Mouse (Mus musculus) cortical plate, adult 2 months (tissue): ENCODE measurements around the gene Olfr522.

Source experiments
- CTCF ChIP-seq: fragments of 200-500 bp; IDR thresholded peaks from 2 replicates; pipeline ENCODE4 v1.5.1; 2011; ENCODE audit warnings: mild to moderate bottlenecking, control low read depth, low read length; ENCODE audit not compliant: insufficient read depth; ENCODE audit errors: extremely low read depth
- POLR2A ChIP-seq: fragments of 200-500 bp; IDR thresholded peaks from 2 replicates; pipeline ENCODE4 v1.6.1; 2011; ENCODE audit warnings: mild to moderate bottlenecking, low read length, control low read depth; ENCODE audit not compliant: insufficient read depth; ENCODE audit errors: extremely low read depth

GRCm38 (mm10) chr7:140170863-140171262, 6.3 kb upstream of the Olfr522 start:
- TF ChIP-seq CTCF: no peak
- TF ChIP-seq POLR2A: no peak
